Mouse (Mus musculus) liver, embryonic 11.5 days (tissue): Measurements from ENCODE around the gene Ercc2. TPM values are rescaled to one million over a fixed set of nuclear protein-coding genes. Genes with fewer than 3 reads are reported as not detected.

Experiments
- ATAC-seq: fragments of 200-750 bp; cut with Nextera tagmentation; replicated peaks from 2 replicates; pipeline ENCODE4 v1.8.0; 2017; ENCODE audit warnings: moderate number of reproducible peaks, mild to moderate bottlenecking, moderate TSS enrichment, moderate library complexity; ENCODE audit not compliant: low FRiP score
- DNase-seq: peaks from one replicate; pipeline ENCODE4 v3.0.0-alpha.2; 2017; ENCODE audit warnings: low spot score
- H3K27ac ChIP-seq: fragments of 300-500 bp; sonication (generic); 2 replicates; pipeline ENCODE4 v1.5.1; 2014; ENCODE audit warnings: mild to moderate bottlenecking, low read depth, low read length, control low read depth
- H3K27me3 ChIP-seq: fragments of 300-500 bp; sonication (generic); replicated peaks from 2 replicates; pipeline ENCODE4 v1.6.1; 2014; ENCODE audit warnings: low read length, mixed read lengths; ENCODE audit not compliant: control insufficient read depth, insufficient read depth
- H3K36me3 ChIP-seq: fragments of 300-500 bp; sonication (generic); 2 replicates; pipeline ENCODE4 v1.6.1; 2014; ENCODE audit warnings: mild to moderate bottlenecking, low read length, moderate library complexity, mixed read lengths; ENCODE audit not compliant: control insufficient read depth, insufficient read depth
- H3K4me1 ChIP-seq: fragments of 300-500 bp; sonication (generic); replicated peaks from 2 replicates; pipeline ENCODE4 v1.6.1; 2014; ENCODE audit warnings: low read length, mixed read lengths; ENCODE audit not compliant: control insufficient read depth, insufficient read depth
- H3K4me2 ChIP-seq: fragments of 300-500 bp; sonication (generic); 2 replicates; pipeline ENCODE4 v1.6.1; 2014; ENCODE audit warnings: mild to moderate bottlenecking, control low read depth, moderate library complexity
- H3K4me3 ChIP-seq: fragments of 300-500 bp; sonication (generic); 2 replicates; pipeline ENCODE4 v1.5.1; 2014; ENCODE audit warnings: low read depth, low read length, control low read depth
- H3K9ac ChIP-seq: fragments of 300-500 bp; sonication (generic); 2 replicates; pipeline ENCODE4 v1.6.1; 2014; ENCODE audit warnings: low read depth, low read length, control low read depth
- H3K9me3 ChIP-seq: fragments of 300-500 bp; sonication (generic); 2 replicates; pipeline ENCODE4 v1.6.1; 2016; ENCODE audit warnings: low read length, inconsistent platforms, mixed read lengths; ENCODE audit not compliant: control insufficient read depth
- WGBS: fragments of 180-500 bp; shearing (Covaris S2); extraction: QIAGEN DNeasy Blood & Tissue Kit; methylation state at CpG from one replicate; pipeline ENCODE4 v1.1.7; 2014; 5-methylcytosine and 5-hydroxymethylcytosine counted together
- microRNA counts: library from miRNA; unstranded; fragments of <30 nt; microRNA quantifications from one replicate; lab custom pipeline; 2015
- microRNA-seq: library from miRNA; unstranded; fragments of <30 nt; microRNA quantifications from one replicate; pipeline ENCODE4, GENCODE M21; 2017; ENCODE audit warnings: borderline number of aligned reads
- polyA plus RNA-seq: library from polyadenylated mRNA; unstranded; fragments of >200 nt; fragmentation: Nextera tagmentation; extraction: Ambion mirVana; gene quantifications from 2 replicates; pipeline ENCODE4 v1.2.1, GENCODE M21; 2014

The Ercc2 gene
- polyA plus RNA-seq, 1 experiment from 2014 or later, result 15.6 TPM

DNA sequence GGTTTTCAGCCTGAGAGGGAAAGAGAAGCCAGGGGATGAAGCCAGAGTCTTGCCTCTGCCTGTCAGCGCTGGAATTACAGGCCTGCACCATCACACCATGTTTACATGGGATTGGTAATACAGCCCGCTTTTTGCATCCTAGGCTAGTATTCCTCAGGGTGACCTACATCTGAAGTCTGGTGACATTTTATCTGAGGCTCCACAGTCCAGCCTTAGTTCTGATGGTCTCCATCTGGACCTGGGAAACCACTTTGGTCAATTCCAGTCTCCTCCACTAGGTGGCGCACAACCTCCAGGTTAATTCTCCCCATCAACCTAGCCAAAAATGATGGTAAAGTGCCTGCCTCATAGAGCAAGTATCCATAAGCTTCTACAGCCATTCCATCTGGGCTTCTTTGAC lies 61.5 kb downstream of the Ercc2 start:
- no peak for ATAC-seq
- H3K36me3 ChIP-seq, result peaks cover 20% of the 10 kb centered on the region; the same call in 1 of the 2 replicates

DNA sequence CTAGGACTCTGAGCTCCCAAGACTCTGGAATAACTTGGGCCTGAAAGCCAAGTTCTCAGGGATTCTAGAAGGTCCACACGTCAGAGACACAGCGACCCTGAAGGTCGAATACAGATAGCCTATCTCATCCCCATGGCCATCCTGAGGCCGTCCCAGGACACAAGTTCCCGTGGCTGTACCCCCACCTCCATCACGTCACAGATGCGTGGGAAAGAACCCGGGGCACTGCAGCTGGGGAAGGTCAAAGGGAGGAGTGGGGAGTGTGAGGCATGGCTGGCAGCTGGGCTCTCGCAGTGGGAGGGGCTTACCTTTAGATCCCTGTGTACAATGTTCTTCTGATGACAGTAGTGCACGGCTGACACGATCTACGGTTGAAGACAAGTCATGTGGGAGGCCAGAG lies 63.0 kb downstream of the Ercc2 start:
- no peak overlapping the region for H3K9ac ChIP-seq
- H3K9me3 ChIP-seq, result no peaks in the 10 kb centered on the region
- peaks cover 22% of the 10 kb centered on the region for H3K36me3 ChIP-seq
- H3K4me3 ChIP-seq, result no peak overlapping the region
- H3K4me2 ChIP-seq, result no peak overlapping the region
- WGBS, result 85% methylated on average over 12 of the region's 12 CpGs
- H3K4me1 ChIP-seq, result peaks cover 11% of the 10 kb centered on the region
- ATAC-seq (no peak), DNase-seq (no peak)
- no peak overlapping the region for H3K27ac ChIP-seq
- no peaks in the 10 kb centered on the region for H3K27me3 ChIP-seq

More for the DNA sequence above, 61.5 kb downstream of the Ercc2 start:
- Histone ChIP-seq H3K4me2 (no peak overlapping the region), H3K9me3 (no peaks in the 10 kb centered on the region), H3K9ac (no peak overlapping the region), H3K4me3 (no peak overlapping the region), H3K27ac (no peak overlapping the region), H3K4me1 (peaks cover 11% of the 10 kb centered on the region), H3K27me3 (no peaks in the 10 kb centered on the region)
- WGBS, result 42% methylated on average over 3 of the region's 3 CpGs
- DNase-seq, result peak; percentile 77

MicroRNAs encoded within 50 kb of the gene (microRNA counts, 519-probe panel; counts per million panel counts)
- not detected for microRNA mmu-miR-343 (lab: Ali Mortazavi, UCI)

Small RNAs within 50 kb of the gene (microRNA-seq; reads per million reads assigned to microRNA genes)
- gene Mir343, result not detected

Other genes with a start within 250 kb of the Ercc2 start
- 7.5 and 9.5 TPM in 2 replicates for gene Qpctl, start 232.7 kb upstream of the Ercc2 start, polyA plus RNA-seq
- gene Snrpd2, start 232.3 kb upstream of the Ercc2 start, polyA plus RNA-seq, result 140 and 158 TPM in 2 replicates
- gene Gipr, start 215.9 kb upstream of the Ercc2 start, polyA plus RNA-seq, result 0.69 and 0.73 TPM in 2 replicates
- 2.7 and 3.8 TPM in 2 replicates for gene Eml2, start 205.6 kb upstream of the Ercc2 start, polyA plus RNA-seq
- 1.4 and 1.9 TPM in 2 replicates for gene Gpr4, start 169.5 kb upstream of the Ercc2 start, polyA plus RNA-seq
- gene Opa3, start 153.7 kb upstream of the Ercc2 start, polyA plus RNA-seq, result 31.6 and 33.9 TPM in 2 replicates
- gene Vasp, start 110.2 kb upstream of the Ercc2 start, polyA plus RNA-seq, result 85.9 and 87.5 TPM in 2 replicates
- gene Ppm1n, start 101.9 kb upstream of the Ercc2 start, polyA plus RNA-seq, result not detected in 2 replicates
- 8.2 and 11.1 TPM in 2 replicates for gene Rtn2, start 99.4 kb upstream of the Ercc2 start, polyA plus RNA-seq
- 0.07 TPM in 1 of 2 replicates, not detected in the other for gene Fosb, start 72.0 kb upstream of the Ercc2 start, polyA plus RNA-seq
- 46.4 and 46.8 TPM in 2 replicates for gene Ercc1, start 37.2 kb upstream of the Ercc2 start, polyA plus RNA-seq
- gene Cd3eap, start 22.5 kb upstream of the Ercc2 start, polyA plus RNA-seq, result 28.7 and 30.2 TPM in 2 replicates
- 3.9 and 4.2 TPM in 2 replicates for gene Ppp1r13l, start 22.3 kb upstream of the Ercc2 start, polyA plus RNA-seq
- 0.71 and 0.99 TPM in 2 replicates for gene Klc3, start 22.1 kb downstream of the Ercc2 start, polyA plus RNA-seq
- 0.34 and 0.40 TPM in 2 replicates for gene Ckm, start 22.8 kb downstream of the Ercc2 start, polyA plus RNA-seq
- 6.7 and 7.7 TPM in 2 replicates for gene Mark4, start 76.8 kb downstream of the Ercc2 start, polyA plus RNA-seq
- gene Exoc3l2, start 81.3 kb downstream of the Ercc2 start, polyA plus RNA-seq, result 4.3 and 5.6 TPM in 2 replicates
- gene Bloc1s3, start 126.4 kb downstream of the Ercc2 start, polyA plus RNA-seq, result 2.0 and 2.1 TPM in 2 replicates
- 97.4 and 108 TPM in 2 replicates for gene Trappc6a, start 126.4 kb downstream of the Ercc2 start, polyA plus RNA-seq
- gene Nkpd1, start 135.8 kb downstream of the Ercc2 start, polyA plus RNA-seq, result not detected in 2 replicates
- 2.9 and 3.1 TPM in 2 replicates for gene Ppp1r37, start 181.1 kb downstream of the Ercc2 start, polyA plus RNA-seq
- gene Zfp296, start 195.3 kb downstream of the Ercc2 start, polyA plus RNA-seq, result 2.3 and 2.4 TPM in 2 replicates
- 133 and 142 TPM in 2 replicates for gene Gemin7, start 195.6 kb downstream of the Ercc2 start, polyA plus RNA-seq
- 33.4 and 45.5 TPM in 2 replicates for gene Clasrp, start 222.5 kb downstream of the Ercc2 start, polyA plus RNA-seq
- gene Relb, start 247.4 kb downstream of the Ercc2 start, polyA plus RNA-seq, result 2.0 and 2.3 TPM in 2 replicates